Mouse (Mus musculus): ENCODE data around the gene Rpl4.
A peak's percentile ranks its signal among the peaks of the same experiment; 100 is the strongest.
"Not testable (repeated sequence)": the region's sequence is repeated elsewhere in the genome, so short reads cannot be mapped to it uniquely, and the experiment has no call there.

The Rpl4 gene

DNA sequence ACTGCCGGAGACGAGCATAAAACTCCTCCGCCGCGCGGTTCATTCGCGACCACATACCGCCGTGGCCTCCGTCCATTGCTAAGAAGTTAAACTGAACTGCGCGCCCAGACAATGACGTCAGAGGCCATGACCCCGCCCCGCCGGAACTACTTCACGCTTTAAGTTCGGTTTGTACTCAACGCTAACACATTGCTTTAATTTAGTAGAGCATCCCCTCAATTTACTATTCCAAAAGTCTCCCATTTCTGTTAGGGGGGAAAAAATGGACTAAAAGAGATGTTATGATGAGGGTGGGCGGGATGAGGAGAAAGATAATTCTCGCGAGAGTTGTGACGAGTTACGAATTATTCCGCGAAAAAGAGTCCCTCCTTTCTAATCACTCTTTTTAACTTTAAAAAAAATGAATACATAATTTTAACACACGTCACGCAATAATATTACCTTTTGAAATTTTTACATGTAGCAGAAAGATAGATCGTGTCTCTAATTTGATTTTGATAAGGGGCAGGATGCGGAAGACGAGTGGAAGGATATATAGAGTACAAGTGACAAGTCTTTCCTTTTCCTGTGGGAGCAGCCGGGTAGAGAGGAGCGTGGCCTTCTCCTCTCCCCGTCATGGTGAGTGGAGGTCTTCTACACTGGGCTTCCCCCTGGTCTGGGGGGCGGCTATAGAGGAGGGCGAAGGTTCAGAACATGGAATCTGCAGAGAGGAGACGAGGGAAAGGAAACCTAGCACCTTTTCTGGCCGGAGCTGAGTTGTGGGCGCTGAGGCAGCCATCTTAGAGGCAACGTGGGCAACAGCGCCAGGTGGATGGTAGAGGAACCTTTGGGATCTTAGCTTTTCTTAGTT lies at the start of gene Rpl4, which contains the start of gene Zwilch:
Gene Rpl4 (plus strand): TSS at position 560 of the 850 bp plus-strand sequence.
Gene Zwilch (minus strand): TSS at position 289 of the 850 bp plus-strand sequence.
- peak; percentile 52 for DNase-seq (ENCODE audit: low spot score)

DNA sequence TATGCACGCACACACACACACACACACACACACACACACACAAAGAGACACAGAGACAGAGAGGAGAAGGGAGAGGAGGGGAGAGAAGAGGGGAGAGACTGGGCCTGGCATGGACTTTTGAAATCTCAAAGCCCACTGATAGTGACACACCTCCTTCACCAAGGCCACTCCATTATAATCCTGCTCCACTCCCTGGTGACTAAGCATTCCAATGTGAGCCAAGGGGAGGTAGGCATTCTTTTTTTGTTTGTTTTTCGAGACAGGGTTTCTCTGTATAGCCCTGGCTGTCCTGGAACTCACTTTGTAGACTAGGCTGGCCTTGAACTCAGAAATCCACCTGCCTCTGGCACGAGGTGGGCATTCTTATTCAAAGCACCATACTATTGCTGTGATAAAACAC lies 48.3 kb upstream of the Rpl4 start:
- DNase-seq (ENCODE audit: low spot score) = not testable (repeated sequence)

DNA sequence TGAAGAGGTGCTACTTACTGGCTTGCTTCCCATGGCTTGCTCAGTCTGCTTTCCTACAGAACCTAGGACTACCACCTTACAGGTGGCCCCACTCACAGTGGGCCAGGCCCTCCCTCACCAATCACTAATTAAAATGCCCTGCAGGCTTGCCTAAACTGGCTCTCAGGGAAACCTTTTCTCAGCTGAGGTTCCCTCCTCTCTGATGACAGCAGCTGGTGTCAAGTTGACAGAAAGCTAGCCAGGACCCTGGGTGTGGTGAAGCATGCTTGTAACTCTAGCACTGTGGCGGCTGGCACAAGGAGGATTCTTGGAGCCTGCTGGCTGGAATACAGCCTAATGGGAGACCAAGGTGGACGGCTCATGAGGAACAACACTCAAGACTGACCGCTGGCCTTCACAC lies 47.9 kb upstream of the Rpl4 start:
- DNase-seq (ENCODE audit: low spot score) = no peak

DNA sequence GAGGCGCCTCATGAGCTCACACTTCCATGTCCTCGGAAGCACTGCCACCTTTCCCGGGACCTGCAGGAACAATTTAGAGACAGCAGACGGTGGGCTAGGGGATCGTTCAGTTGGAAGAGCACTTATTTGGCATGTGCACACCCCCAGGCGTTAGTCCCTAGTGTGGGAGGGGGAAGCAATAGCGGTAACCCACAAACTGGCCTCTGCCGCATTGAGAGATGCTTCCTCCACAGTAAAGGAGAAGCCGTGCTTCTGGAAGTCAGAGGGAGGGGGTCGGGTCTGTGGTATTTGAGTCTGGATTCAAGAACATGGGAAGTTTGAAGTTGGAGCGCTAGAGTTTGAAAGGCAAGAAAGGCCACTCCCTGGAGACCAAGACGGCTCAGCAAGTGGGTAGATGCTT lies 47.1 kb upstream of the Rpl4 start:
- no peak for DNase-seq (ENCODE audit: low spot score)

DNA sequence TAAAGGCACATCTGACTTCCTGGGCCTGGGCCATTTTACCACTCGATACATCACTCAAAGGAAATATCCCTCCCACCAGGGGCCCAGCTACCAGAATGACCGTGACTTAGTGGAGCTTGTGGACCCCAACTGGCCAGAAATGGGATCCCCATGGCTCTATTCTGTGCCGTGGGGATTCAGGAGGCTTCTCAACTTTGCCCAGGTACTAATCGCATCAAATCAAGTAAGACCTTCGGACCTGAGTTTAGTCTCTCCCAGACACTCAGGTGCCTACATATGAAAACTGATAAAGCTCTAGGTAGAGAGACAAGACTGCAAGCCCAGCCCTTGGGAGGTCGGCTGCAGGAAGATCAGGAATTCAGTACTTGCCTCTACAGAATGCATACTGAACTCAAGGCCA lies 41.6 kb upstream of the Rpl4 start:
- DNase-seq (ENCODE audit: low spot score) = no peak

DNA sequence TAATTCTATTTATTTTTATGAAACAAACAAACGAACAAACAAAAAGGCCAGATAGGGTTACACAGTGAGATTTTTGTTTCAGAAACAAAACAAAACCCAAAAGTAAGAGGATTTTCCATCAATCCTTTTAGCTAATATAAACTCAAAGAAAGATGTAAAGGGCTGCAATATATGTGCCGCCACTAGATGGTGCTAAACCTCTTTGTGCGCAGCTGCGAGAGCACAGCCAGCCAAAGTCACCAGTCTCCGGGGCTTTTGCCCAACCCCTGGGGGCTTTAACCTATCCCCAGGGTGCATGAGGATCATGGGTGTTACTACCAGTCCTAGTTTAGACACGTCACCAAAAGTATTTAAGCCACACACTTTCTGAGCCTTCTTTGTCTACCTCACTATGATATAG lies 34.3 kb upstream of the Rpl4 start:
- not testable (repeated sequence) for DNase-seq (ENCODE audit: low spot score)

DNA sequence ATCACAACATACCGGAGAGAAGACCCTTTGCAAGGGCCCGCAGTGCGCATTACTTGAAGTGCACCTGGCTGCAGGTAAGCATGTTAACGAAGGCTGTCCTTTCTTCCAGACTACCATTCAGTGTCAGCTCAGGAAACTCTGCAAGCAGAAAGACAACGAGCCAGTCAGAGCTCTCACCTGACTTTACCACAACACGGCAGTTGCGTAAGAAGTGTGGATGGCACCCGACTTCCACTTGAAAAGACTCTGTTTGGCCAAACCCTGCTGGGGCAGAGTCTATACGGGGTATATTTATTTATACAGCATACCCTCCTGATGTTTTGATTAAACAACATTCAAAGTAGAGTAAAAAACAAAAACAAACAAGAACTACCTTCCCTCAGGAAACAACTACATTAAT lies 33.3 kb upstream of the Rpl4 start:
- DNase-seq (ENCODE audit: low spot score) = no peak

DNA sequence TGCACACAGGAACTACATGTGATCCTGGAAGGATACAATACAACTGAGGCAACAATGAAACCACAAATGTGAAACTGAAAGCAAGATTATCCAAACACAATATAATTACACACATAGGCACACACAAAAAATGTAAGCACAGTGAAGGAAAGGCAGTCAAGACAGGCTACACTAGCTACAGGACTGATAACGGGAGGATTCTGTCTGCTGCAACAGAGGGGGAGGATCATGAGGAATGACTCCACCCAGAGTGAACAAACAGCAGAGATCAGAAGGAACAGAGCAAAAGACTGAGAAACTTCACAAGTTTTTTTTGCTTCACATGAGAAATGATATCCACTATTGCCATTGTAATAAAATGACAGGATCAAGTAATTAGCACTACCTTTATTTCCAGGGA lies 16.5 kb upstream of the Rpl4 start:
- DNase-seq (ENCODE audit: low spot score) = no peak

DNA sequence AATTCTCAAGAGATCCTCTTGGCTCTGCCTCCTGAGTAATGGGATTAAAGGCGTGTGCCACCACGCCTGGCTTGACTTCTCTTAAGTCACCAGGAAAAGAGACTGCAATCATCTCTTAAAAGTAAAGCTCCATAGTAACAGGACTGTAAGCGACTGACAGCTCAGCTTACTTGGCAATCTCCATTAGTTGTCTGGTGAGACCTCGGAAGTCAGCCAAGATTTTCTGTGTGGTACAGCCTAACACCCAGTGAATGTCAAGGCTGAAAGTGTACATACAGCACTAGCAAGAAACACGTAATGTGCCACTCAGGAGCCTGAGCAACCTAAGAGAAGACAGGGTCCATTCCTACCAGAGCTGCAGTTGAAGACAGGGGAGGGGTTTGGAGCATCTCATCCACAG lies 12.7 kb upstream of the Rpl4 start:
- no peak for DNase-seq (ENCODE audit: low spot score)

DNA sequence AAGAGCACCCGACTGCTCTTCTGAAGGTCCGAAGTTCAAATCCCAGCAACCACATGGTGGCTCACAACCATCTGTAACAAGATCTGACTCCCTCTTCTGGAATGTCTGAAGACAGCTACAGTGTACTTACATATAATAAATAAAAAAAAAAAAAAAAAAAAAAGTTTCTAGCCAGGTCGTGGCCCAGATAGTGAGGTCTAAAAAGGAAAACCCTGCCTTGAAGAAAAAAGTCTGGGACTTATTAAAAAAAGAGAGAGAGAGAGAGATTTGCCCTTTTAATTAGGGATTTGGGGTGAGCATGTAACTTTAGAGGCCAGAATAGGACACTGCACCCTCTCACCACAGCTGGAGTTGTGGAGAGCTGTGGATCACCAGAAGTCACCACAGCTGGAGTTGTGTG lies 3.2 kb upstream of the Rpl4 start:
- DNase-seq (ENCODE audit: low spot score) = not testable (repeated sequence)

DNA sequence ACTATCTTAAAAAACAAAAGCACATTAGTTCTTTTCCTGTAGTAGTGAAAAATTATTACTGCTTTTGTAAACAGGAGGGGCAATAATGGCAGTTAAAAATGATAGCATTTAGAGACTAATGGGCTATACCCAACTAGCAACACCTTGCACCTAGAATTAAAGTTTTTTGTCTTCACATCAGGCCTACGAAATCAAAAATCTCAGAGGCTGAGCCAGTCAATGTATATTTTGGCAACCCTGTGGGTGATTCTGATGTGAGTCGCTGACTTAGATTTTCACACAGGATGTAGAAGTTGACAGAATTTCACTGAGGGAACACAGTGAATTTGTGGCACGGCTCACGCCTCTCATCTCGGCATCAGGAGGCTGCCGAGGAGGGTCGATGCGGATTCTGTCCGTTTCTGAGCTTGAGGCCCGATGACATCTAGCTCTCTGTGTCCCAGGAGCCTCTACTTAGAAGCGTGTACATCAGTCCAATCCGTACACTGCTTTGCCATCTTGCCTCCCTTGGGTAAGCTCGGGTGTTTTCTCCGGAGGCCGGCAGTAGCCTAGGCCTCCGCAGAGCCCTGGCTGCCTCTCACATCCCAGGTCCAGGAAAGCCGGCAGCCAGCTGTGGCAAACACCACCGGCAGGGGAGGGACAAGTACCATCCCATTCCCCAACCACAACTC lies 895 bp upstream of the Rpl4 start:
- DNase-seq (ENCODE audit: low spot score) = no peak

DNA sequence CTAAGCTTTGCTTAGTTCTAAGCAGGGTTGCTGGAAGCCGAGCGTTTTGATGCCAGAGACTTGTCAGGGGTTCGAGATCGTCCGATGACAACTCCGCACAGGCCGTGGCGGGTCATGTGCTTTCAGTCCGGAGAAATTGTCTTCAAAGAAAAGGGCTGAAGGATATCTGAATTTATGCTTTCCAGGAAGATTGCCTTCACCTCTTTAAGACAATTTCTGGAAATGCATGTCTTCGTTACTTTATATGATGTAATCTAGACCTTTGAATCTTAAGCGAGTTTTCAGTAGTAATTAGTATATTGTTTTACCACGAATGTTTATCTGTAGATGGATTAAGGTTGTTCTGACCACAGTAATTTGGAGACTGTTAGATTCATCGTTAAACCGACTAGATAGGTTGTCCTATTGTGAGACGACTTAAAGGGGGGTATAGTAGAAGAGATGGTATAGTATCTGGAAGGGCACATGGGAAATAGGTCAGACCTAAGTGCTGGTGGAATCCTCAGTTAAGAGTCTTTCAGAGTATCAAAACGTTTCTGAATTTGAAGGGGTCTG lies 568 bp downstream of the Rpl4 start:
- DNase-seq (ENCODE audit: low spot score) = no peak

DNA sequence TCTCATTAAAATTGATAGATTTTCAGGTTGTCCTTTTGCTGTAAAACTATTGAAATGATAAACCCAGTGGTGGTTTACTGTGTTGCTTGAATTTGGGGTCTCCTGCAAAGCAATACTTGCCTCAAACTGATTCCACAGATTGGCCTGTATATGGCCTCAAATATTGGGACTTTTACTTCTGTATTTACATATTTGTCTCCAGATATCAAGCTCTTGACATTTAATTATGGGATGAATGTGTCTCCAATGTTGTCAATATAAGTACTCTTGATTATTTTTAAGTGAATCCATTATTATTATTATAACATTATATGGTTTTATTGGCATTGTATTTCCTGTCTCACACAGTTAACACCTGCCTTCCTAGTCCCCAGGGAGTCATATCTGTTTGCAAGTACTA lies 1.2 kb downstream of the Rpl4 start:
- no peak for DNase-seq (ENCODE audit: low spot score)

DNA sequence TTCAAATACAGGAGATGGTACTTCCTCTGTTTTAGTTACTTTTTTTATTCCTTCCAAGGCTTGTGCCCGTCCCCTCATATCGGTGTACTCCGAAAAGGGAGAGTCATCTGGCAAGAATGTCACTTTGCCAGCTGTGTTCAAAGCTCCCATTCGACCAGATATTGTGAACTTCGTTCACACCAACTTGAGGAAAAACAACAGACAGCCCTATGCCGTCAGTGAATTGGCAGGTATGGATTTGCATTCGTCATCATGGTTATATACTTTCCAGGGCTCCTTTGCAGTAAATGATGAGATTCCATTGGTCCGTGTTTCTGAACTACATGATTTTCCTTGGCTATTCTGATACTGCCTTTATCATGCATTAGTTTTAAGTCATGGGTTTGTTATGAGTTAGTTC lies 1.6 kb downstream of the Rpl4 start:
- DNase-seq (ENCODE audit: low spot score) = no peak

DNA sequence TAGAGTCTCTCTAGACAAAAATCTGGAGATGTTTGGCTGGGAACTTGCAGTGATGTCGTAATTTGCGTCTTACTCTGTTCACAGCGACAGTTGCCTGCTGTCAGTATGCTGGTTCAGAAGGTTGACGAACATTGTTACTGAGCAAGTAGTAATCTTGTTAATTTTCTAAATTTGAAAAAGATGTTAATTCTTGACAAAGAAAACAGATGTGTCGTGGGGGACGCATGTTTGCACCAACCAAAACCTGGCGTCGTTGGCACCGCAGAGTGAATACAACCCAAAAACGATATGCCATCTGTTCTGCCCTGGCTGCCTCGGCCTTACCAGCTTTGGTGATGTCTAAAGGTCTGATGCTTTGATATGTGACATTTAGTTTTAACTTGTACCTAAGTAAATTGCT lies 2.2 kb downstream of the Rpl4 start:
- no peak for DNase-seq (ENCODE audit: low spot score)

DNA sequence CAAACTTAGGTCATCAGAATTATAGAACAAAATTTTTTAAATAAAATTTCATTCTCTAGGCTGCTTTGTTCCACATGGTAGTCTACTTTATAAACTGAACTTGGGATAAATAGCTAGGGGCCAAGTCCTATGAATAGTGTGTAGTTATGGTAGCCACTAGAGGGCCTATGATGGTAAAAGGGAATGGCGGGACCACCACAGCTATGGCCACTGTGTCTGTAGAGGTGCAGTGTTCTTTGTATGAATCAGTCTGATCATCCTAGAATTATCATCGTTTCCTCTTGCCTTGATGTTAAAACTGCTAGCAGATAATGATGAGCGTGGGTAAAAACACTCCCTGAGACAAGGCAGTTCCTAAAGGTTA lies 5.4 kb downstream of the Rpl4 start:
- DNase-seq (ENCODE audit: low spot score) = no peak

DNA sequence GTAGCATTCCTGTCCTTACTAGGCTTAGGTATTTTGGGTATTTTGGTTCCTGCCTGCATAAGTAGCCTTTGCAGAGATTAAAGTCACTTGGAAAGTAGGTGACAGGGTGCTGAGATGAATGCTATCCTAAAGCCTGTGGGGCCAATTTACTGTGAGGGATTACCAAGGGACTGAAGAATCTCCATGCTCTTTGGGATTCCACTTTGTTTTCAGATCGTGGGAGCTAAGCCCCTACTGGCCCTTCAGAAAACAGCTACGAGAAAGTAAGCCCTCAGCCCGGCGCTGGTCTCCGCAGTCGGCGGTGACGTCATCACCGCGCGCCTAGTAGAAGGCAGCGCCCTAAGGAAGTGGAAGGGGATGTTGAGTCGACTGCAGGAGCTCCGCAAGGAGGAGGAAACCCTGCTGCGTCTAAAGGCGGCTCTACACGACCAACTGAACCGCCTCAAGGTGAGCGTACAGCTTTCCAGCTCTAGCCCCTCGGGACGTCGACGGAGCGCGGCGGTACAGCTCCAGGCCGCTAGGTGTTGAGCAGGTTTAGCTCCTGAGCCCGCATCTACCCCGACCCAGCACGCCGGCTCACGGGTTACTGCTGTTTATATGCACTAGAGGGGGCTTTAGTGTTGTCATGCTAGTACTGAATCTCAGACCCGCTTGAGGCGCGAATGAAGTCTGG lies 5.9 kb downstream of the Rpl4 start, which contains the start of gene Snapc5:
Gene Snapc5 (plus strand): TSS at position 301 of the 673 bp plus-strand sequence.
- DNase-seq (ENCODE audit: low spot score) = peak; percentile 82

DNA sequence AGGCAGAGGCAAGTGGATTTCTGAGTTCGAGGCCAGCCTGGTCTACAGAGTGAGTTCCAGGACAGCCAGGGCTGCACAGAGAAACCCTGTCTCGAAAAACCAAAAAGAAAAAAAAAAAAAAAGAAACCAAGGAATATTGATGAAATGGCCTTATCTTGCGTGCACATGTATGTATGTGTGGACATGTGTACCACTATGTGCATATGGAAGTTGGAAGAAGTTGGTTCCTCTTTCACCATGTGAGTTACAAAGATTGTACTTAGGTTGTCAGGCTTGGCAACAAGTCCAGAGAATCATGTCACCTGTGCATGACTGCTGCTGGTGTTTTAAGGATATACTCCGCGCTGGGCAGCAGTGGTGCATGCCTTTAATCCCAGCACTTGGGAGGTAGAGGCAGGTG lies 10.1 kb downstream of the Rpl4 start:
- DNase-seq (ENCODE audit: low spot score) = not testable (repeated sequence)

DNA sequence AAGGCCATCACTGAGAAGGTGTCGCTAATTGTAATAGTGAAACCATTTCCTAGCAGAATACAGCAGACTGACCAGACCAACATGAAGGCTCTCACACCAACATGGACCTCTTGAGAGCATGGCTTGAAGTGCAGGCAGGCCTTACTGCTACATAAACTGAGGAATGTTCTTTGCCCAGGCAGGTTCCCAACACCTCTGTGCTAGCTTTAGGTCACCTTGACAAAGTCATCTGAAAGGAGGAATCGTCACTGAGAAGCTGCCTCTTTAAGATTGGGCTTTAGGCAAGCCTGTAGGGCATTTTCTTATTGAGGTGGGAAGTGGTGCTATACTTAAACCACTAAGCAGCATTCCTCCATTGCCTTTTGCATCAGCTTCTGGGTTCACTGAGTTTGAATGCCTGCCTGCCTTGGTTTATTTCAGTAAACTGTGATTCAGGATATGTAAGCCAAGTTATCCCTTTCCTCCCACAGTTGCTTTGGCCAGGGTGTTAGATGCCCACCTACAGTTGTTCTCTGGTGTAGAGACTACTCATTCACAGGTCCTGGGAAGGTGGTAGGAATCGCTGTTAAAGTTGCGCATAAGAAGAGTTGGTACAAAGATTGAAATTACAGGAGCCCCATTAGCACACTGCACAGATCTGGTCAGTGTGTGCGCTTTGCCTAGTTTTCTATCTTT lies 11.1 kb downstream of the Rpl4 start:
- no peak for DNase-seq (ENCODE audit: low spot score)

DNA sequence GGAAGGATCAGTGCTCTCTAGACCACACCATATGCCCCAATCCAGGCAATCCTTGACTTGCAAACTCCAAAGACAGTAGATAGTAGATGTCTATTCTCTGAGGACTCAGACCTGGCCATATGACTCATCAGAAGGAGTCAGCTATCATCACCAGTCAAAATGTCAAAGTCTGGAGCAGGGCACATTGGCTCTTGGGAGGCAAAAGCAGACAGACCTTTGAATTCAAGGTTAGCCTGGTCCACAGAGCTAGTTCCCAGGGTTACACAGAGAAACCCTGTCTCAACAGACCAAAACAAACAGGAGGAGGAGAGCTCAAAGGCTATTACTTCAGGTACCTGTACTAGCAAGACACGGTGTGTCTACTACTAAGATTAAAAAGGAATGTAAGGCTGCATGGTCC lies 20.7 kb downstream of the Rpl4 start:
- DNase-seq (ENCODE audit: low spot score) = no peak

DNA sequence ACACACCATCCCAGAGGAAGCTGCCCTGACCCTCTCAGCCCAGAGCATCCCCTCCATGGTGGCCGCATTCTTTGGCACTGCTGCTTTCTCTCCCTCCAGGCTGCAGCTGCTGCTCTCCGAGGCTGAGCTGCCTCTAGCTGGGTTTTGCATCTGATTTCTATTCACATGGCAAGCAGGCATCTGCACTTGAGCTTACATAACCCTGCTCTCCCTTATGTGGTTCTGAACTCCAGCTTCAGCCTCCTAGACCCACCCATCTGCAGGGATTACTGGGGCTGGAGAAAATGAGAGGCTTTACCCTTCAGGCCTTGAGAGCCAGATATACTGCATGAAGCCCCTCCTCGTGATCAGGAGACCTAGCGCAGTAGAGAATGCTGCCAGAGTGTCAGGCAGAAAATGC lies 22.4 kb downstream of the Rpl4 start:
- no peak for DNase-seq (ENCODE audit: low spot score)

DNA sequence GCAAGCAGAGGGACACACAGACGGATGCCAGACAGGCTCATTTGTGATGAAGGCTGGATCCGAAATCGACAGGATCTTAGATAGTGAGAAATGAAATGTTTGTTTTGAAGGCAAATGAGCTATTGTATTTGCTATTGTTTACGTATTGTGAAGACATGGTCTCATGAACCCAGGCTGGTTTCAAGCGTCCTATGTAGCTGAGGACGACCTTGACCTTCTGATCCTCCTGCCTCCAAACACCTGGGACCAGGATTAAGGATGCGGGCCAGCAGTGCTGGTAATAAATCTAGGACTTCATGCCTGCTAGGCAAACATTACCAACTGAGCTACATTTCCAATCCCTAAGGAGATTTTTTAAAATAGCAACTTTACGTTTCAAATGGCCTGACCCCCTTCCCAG lies 24.3 kb downstream of the Rpl4 start:
- no peak for DNase-seq (ENCODE audit: low spot score)
